Mouse (Mus musculus) adrenal gland, postnatal 4 days (tissue): Measurements from ENCODE around the gene Hunk. TPM values are rescaled to one million over a fixed set of nuclear protein-coding genes. Genes with fewer than 3 reads are reported as not detected.

Source experiments
- DNase-seq, 2 experiments: peaks; one replicate each; pipeline ENCODE4 v3.0.0; 2021 to 2022; ENCODE audit warnings: low spot score in 2 of 2, mixed read lengths in 2 of 2
- total RNA-seq, 2 experiments: library from RNA; stranded (reverse); gene quantifications; 2 replicates each; pipeline ENCODE4 v1.2.3; 2021

Hunk gene
- total RNA-seq, 2 experiments from 2014 or later = 12.3 to 13.7 TPM

GRCm38 (mm10) chr16:90427838-90428630, 42.2 kb downstream of the Hunk start:
- no peak for DNase-seq

- DNase-seq = no peak
These were observed 47.7 kb downstream of the Hunk start for GRCm38 (mm10) chr16:90433551-90433950.

GRCm38 (mm10) chr16:90435231-90435630, 49.4 kb downstream of the Hunk start:
- no peak for DNase-seq

GRCm38 (mm10) chr16:90437276-90437675, 51.5 kb downstream of the Hunk start:
- no peak for DNase-seq

- DNase-seq = no peak
These were observed 53.7 kb downstream of the Hunk start for GRCm38 (mm10) chr16:90439493-90439892.

- DNase-seq = no peak
These were observed 54.8 kb downstream of the Hunk start for GRCm38 (mm10) chr16:90440654-90441053.

- no peak for DNase-seq
These were observed 57.2 kb downstream of the Hunk start for GRCm38 (mm10) chr16:90442991-90443390.

- no peak for DNase-seq
These were observed 67.4 kb downstream of the Hunk start for GRCm38 (mm10) chr16:90453197-90453596.

- DNase-seq = no peak
These were observed 70.8 kb downstream of the Hunk start for GRCm38 (mm10) chr16:90456495-90457125.

GRCm38 (mm10) chr16:90458899-90459610, 73.2 kb downstream of the Hunk start:
- no peak for DNase-seq

GRCm38 (mm10) chr16:90461304-90461905, 75.6 kb downstream of the Hunk start:
- no peak for DNase-seq

- no peak for DNase-seq
These were observed 77.0 kb downstream of the Hunk start for GRCm38 (mm10) chr16:90462728-90463275.

- no peak for DNase-seq
These were observed 79.3 kb downstream of the Hunk start for GRCm38 (mm10) chr16:90465154-90465553.

- DNase-seq = no peak
These were observed 82.5 kb downstream of the Hunk start for GRCm38 (mm10) chr16:90468286-90468685.

- no peak for DNase-seq
These were observed 90.0 kb downstream of the Hunk start for GRCm38 (mm10) chr16:90475701-90476229.

- no peak for DNase-seq
These were observed 95.8 kb downstream of the Hunk start for GRCm38 (mm10) chr16:90481612-90482011.

- DNase-seq = no peak
These were observed 97.5 kb downstream of the Hunk start for GRCm38 (mm10) chr16:90483341-90483740.

GRCm38 (mm10) chr16:90485125-90485524, 99.3 kb downstream of the Hunk start:
- no peak for DNase-seq

- DNase-seq = no peak
These were observed 99.8 kb downstream of the Hunk start for GRCm38 (mm10) chr16:90485599-90485998.

- no peak for DNase-seq
These were observed 104.3 kb downstream of the Hunk start for GRCm38 (mm10) chr16:90490066-90490465.

- DNase-seq = no peak
These were observed 106.2 kb downstream of the Hunk start for GRCm38 (mm10) chr16:90491898-90492499.
